Mouse (Mus musculus) G1E-ER4 (cell line): Measurements from ENCODE around the gene Loxl4. TPM values are rescaled to one million over a fixed set of nuclear protein-coding genes. Genes with fewer than 3 reads are reported as not detected.

Experiments used
- GATA1 ChIP-seq: IDR thresholded peaks from one replicate; pipeline ENCODE4 v1.8.0; 2012; ENCODE audit warnings: low read length, inconsistent platforms
- polyA plus RNA-seq: library from polyadenylated mRNA; stranded (reverse); fragments of >175 nt; gene quantifications from 2 replicates; pipeline ENCODE4 v1.2.3, GENCODE M21; 2012

The Loxl4 gene
- polyA plus RNA-seq, 1 experiment, result not detected

- no peak for TF ChIP-seq GATA1
These were observed 23.4 kb downstream of the Loxl4 start for GRCm38 (mm10) chr19:42589246-42589645.

DNA sequence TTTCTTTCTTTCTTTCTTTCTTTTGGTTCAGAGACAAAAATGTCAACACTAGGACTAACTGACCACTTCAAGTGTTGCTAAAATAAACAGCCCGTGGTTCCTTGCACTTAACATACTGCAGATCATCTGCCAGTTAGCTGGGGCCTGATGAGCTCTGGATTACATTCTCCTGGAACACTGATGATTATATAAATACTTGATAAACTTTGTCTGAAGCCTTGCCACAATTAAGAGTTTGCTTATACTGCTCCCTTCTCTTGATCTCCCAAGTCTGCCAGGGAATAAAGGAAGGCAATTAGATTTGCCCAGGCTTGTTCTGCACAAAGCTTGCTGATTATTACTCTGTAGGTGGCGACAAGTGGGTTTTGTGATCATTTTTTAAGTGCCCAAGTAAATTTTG is 24.9 kb downstream of the Loxl4 start:
- no peak for TF ChIP-seq GATA1

DNA sequence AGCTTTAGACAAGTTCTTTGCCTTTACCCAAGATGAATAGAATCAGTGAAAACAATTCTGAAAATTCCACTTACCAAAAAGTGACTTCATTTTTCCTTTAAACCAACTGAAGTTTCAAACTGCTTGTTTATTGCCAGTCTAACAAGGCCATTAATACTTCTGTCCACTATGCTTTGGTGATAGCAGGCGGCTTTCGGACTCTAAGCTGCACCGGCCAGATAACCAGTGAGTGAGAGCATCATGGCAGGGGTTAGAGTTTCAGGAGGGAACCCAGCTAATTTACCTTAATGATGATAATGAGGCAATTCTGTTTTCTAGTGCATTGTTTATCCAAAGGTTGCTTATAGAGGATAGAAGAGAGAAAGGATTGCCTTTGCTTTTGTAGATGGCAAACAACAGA is 28.4 kb downstream of the Loxl4 start:
- no peak for TF ChIP-seq GATA1

DNA sequence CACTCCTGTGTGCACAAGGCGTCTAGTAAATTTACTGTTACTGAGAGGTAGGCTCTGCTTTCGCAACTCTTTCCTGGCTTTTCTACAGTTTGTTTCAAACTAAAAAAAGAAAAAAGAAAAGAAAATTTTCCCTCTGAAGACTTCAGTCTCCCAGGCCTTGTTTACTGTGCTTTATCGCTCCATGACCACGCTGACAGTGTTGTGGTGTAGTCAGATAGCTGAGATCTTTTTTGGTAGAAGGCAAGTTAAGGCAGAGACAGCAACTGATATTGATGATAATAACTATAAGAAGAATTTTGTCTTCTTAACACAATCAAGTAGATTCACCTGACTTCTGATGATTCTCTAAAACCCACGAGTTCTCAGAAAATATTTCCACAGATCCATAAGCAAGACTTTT is 28.9 kb downstream of the Loxl4 start:
- no peak for TF ChIP-seq GATA1

DNA sequence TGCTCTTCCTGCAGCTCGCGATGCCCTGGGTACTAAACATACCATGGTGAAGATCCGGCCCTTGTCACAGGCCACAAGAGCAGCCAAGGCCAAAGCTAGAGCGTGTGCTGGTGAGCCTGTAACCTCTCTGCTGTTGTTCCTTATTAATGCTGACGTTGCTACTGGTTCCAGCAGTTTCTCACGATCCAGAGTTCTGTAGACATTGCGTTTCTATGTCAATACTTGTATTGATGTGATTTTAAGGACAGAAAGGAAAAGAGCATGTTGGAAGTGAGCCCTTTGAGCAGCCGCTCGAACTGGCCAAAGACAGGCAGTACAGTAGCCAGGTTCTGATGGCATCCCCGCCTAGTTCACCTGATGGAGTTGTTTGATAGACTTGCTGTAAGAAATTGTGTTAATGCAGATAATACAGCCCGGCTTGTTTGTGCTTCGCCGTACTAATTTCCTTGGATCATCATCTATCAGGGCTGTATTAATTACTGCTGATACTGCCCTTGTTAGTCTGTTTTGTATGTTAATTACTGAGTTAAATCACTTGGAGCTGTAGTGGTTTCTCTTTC is 29.7 kb downstream of the Loxl4 start:
- no peak for TF ChIP-seq GATA1

DNA sequence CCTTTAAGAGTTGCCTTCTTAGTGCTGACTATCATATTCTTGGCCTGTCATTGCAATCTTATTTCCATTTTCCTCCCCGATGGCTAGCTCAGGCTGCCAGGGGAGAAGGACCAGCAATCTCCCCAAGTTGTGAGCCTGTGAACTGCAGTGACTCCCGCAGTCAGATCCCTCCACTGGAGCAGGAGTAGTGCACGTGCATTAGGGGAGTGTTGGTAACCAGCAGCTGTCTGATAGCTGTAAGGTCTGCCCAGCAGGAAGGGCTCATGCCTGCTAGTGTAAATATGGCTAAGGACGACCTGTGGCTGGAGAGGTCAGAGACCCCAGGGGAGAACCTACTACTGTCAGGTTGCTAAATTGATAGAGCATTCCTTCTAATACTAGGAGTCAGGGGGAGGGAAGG is 31.9 kb downstream of the Loxl4 start:
- no peak for TF ChIP-seq GATA1

GRCm38 (mm10) chr19:42578631-42579030 is 34.0 kb downstream of the Loxl4 start:
- TF ChIP-seq GATA1, result no peak

DNA sequence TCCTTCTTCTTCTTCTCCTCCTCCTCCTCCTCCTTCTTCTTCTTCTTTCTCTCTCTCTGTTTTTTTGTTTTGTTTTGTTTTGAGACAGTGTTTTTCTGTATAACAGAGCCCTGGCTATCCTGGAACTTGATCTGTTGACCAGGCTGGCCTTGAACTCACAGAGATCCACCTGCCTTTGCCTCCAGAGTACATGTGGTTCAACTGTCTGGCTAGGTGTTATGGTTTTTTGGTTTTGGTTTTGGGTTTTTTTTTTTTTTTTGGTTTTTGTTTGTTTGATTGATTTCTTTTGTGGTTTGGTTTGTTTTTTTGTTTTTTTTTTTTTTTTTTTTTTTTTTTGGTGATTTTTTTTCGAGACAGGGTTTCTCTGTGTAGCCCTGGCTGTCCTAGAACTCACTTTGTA is 35.8 kb downstream of the Loxl4 start:
- TF ChIP-seq GATA1, result no peak

DNA sequence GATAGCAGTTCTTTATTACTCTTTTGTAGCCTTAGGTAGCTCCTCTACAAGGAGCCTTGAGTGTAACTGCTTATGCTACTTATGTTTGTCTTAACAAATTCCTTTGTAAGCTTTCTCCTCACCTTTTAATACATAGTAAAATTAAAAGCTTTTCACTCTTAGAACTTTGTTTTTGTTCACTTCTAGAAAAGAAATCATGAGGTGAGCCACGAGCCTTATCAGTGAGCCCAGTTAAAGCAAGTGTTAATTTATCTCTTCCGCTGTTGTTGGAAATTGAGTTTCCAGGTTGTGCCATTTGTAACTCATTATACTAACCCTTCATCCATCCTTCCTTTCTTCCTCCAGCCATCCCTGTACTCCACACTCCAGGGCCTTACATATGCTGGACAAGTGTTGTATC is 37.3 kb downstream of the Loxl4 start:
- TF ChIP-seq GATA1, result no peak

DNA sequence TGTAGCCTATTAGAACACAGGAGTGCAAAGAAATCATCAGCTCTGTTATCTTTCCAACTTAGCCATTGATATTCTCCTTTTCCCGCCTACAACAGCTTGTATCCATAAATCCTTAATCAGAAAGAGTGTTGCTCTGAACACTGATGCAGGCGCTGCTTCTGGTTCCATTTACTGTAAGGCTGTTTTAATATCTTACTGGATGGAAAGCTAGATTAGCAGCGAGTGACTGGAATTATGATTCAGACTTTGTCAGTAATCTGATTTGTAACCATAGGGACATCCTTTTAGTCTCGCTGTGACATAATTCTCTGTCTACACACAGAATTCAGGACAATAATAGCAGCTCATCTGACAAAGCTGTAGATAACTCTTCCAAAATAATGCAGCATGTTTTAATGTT is 41.3 kb downstream of the Loxl4 start:
- no peak for TF ChIP-seq GATA1

DNA sequence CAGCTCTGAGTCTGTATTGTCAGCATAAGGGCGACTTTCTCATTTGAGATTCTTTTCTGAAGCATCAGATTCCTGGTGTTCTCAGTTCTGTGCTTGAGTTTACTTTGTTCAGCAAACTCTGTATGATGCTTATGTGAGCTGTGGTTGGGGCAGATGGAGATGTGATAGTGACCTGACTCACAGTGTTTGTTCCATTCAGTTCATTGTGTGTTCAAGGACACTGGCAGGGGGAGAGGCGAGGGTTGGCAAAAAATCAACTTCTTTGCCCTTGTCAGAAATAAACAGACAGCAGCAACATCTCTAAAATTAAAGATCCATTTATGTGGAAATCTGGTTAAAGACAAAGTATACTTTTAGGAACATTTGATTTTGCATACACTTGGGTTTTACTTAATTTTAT is 43.5 kb downstream of the Loxl4 start:
- TF ChIP-seq GATA1, result no peak

- no peak for TF ChIP-seq GATA1
These were observed 45.6 kb downstream of the Loxl4 start for GRCm38 (mm10) chr19:42567020-42567419.

GRCm38 (mm10) chr19:42566283-42567019 is 46.2 kb downstream of the Loxl4 start:
- no peak for TF ChIP-seq GATA1

GRCm38 (mm10) chr19:42563726-42564270 is 48.8 kb downstream of the Loxl4 start:
- TF ChIP-seq GATA1, result no peak

- TF ChIP-seq GATA1, result no peak
These were observed 49.6 kb downstream of the Loxl4 start for GRCm38 (mm10) chr19:42562981-42563380.

DNA sequence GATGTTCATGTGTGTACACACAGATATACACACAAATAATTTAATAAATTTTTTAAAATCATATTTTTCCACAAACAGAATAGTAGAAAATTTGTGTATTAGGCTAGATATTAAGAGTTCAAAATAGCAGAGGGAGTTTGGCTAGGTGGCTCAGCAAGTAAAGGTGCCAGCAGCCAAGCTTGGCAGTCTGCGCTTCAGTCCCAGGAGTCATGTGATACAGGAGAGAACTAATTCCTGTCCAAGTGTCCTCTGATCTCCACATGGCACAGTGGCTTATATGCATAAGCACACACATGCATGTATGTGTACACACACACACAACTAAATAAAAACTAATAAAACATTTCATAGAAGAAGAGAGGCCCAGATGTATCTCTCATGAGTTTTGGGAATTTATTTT is 50.6 kb downstream of the Loxl4 start:
- TF ChIP-seq GATA1, result no peak

DNA sequence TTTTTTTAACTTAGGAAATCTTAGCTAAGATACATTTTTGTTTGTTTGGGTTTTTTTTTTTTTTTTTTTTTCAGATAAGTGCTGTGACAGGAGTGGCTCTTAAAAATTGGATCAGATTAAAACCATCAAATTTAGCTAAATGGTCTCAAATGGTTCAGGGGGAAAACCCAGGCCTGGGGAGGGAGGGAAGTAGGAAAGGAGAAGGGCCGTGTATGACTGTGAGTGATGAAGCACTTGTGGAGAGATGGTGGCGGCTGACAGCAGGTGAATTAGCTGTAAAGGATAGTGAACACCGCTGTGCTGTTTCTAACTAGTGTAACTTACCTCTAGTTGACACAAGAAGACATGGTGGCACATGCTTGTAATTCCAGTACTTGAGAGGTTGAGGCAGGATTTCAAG is 53.9 kb downstream of the Loxl4 start:
- TF ChIP-seq GATA1, result no peak

Other genes starting within 250 kb of the Loxl4 start
- not detected in 2 replicates for gene Crtac1, start 181.0 kb downstream of the Loxl4 start, polyA plus RNA-seq
- gene R3hcc1l, start 94.1 kb downstream of the Loxl4 start, polyA plus RNA-seq, result 0.72 and 1.3 TPM in 2 replicates
- gene Pyroxd2, start 140.0 kb upstream of the Loxl4 start, polyA plus RNA-seq, result 0.48 and 0.73 TPM in 2 replicates
- 28.2 and 34.1 TPM in 2 replicates for gene Hps1, start 167.2 kb upstream of the Loxl4 start, polyA plus RNA-seq